8 mouse cellular contexts compared by ENCODE assay signal in the genomic region with DNA sequence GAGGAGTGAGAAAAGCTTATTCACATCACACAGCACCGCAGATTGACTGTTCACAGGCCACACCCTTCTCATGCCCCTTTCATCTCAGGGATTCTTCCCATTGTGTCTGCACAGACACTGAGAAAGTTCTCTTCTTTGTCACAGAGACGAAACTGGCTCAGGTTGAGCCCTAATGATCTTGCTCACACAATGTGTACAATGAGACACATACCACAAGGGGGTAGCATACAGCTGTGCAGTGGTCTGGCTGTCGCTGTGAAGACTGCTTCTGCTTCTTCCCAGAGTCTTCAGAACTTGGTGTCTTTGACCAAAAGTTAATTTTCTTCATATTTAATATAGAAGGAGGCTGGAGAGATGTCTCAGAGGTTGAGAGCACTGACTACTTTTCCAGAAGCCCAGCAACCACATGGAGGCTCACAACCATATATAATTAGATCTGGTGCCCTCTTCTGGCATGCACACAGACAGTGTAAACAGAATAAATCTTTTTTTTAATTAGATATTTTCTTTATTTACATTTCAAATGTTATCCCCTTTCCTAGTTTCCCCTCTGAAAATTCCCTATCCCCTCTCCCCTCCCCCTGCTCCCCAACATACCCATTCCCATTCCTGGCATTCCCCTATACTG. TPM values are rescaled to one million over a fixed set of nuclear protein-coding genes. Genes with fewer than 3 reads are reported as not detected.
DNase-seq lines count a peak whose midpoint lies in the region; ATAC-seq and TF ChIP-seq lines count a peak whose summit lies in the region.

No protein-coding gene starts in this region.

- H3K36me3 ChIP-seq in embryonic facial prominence, embryonic 11.5 days (replicated peaks; ENCODE audit: control insufficient read depth, insufficient read depth, low read depth, low read length): no peaks in the 10 kb centered on the region
- no peaks in the 10 kb centered on the region for H3K36me3 ChIP-seq in embryonic facial prominence, embryonic 10.5 days (replicated peaks)
- no peaks in the 10 kb centered on the region for H3K36me3 ChIP-seq in hindbrain, embryonic 14.5 days (replicated peaks; ENCODE audit: control insufficient read depth, insufficient read depth)
- no peaks in the 10 kb centered on the region for H3K36me3 ChIP-seq in stomach, postnatal 0 days (ENCODE audit: control insufficient read depth, insufficient read depth, low read length)

- no peaks in the 10 kb centered on the region for H3K27me3 ChIP-seq in embryonic facial prominence, embryonic 11.5 days (ENCODE audit: control insufficient read depth, insufficient read depth, low read length)
- no peaks in the 10 kb centered on the region for H3K27me3 ChIP-seq in embryonic facial prominence, embryonic 10.5 days (replicated peaks; ENCODE audit: low read depth, poor library complexity, severe bottlenecking)
- H3K27me3 ChIP-seq in hindbrain, embryonic 14.5 days (ENCODE audit: control insufficient read depth, insufficient read depth, low read length): no peaks in the 10 kb centered on the region
- no peaks in the 10 kb centered on the region for H3K27me3 ChIP-seq in stomach, postnatal 0 days (ENCODE audit: control insufficient read depth, insufficient read depth, low read length)

- no peaks in the 10 kb centered on the region for H3K4me1 ChIP-seq in embryonic facial prominence, embryonic 11.5 days (ENCODE audit: control insufficient read depth, insufficient read depth, low read length)
- no peaks in the 10 kb centered on the region for H3K4me1 ChIP-seq in embryonic facial prominence, embryonic 10.5 days
- no peaks in the 10 kb centered on the region for H3K4me1 ChIP-seq in hindbrain, embryonic 14.5 days (replicated peaks; ENCODE audit: control insufficient read depth, insufficient read depth, low read length)
- H3K4me1 ChIP-seq in stomach, postnatal 0 days (replicated peaks; ENCODE audit: control insufficient read depth, insufficient read depth): no peaks in the 10 kb centered on the region

- no peak overlapping the region for H3K27ac ChIP-seq in embryonic facial prominence, embryonic 11.5 days (replicated peaks; ENCODE audit: low read depth, low read length)
- H3K27ac ChIP-seq in embryonic facial prominence, embryonic 10.5 days (replicated peaks): no peak overlapping the region
- no peak overlapping the region for H3K27ac ChIP-seq in hindbrain, embryonic 14.5 days
- no peak overlapping the region for H3K27ac ChIP-seq in stomach, postnatal 0 days (replicated peaks)

- H3K9me3 ChIP-seq in embryonic facial prominence, embryonic 11.5 days (replicated peaks; ENCODE audit: control insufficient read depth, low read length): no peaks in the 10 kb centered on the region
- 0 out of 2 replicates have a peak, but pooled peaks cover 3% of the 10 kb centered on the region for H3K9me3 ChIP-seq in embryonic facial prominence, embryonic 10.5 days
- H3K9me3 ChIP-seq in hindbrain, embryonic 14.5 days (ENCODE audit: control insufficient read depth, low read length): no peaks in the 10 kb centered on the region
- H3K9me3 ChIP-seq in stomach, postnatal 0 days (ENCODE audit: control insufficient read depth, low read length): no peaks in the 10 kb centered on the region

- no peak overlapping the region for H3K4me2 ChIP-seq in embryonic facial prominence, embryonic 11.5 days (ENCODE audit: low read depth, low read length)
- no peak overlapping the region for H3K4me2 ChIP-seq in hindbrain, embryonic 14.5 days (replicated peaks)
- H3K4me2 ChIP-seq in stomach, postnatal 0 days (replicated peaks; ENCODE audit: low read depth): no peak overlapping the region

- H3K9ac ChIP-seq in embryonic facial prominence, embryonic 11.5 days (replicated peaks; ENCODE audit: low read length): no peak overlapping the region
- no peak overlapping the region for H3K9ac ChIP-seq in hindbrain, embryonic 14.5 days
- no peak overlapping the region for H3K9ac ChIP-seq in stomach, postnatal 0 days (ENCODE audit: low read length)

- peak; percentile 72 for TF ChIP-seq CTCF in stomach, postnatal 0 days (IDR thresholded peaks at IDR 0.05; ENCODE audit: low read depth)

- WGBS in embryonic facial prominence, embryonic 11.5 days: 33% methylated on average over 3 of the region's 3 CpGs
- 29% methylated on average over 3 of the region's 3 CpGs for WGBS in embryonic facial prominence, embryonic 10.5 days
- 22% methylated on average over 3 of the region's 3 CpGs for WGBS in hindbrain, embryonic 14.5 days
- WGBS in stomach, postnatal 0 days: 27% methylated on average over 3 of the region's 3 CpGs

- no peak for ATAC-seq in embryonic facial prominence, embryonic 11.5 days (replicated peaks; ENCODE audit: insufficient number of reproducible peaks, low FRiP score, low TSS enrichment, low read depth)
- ATAC-seq in activated CD4-positive, CD25-positive, alpha-beta regulatory T cell, adult 4 months: peak; percentile 49
- no peak for ATAC-seq in hindbrain, embryonic 14.5 days (ENCODE audit: low FRiP score)
- peak; percentile 67; the same call in 1 of the 2 replicates for ATAC-seq in stomach, postnatal 0 days (ENCODE audit: low FRiP score, low TSS enrichment)

- DNase-seq in embryonic facial prominence, embryonic 11.5 days (ENCODE audit: low spot score): peak; percentile 6
- DNase-seq in embryonic facial prominence, embryonic 10.5 days (ENCODE audit: low spot score): no peak
- peak; percentile 74 for DNase-seq in 416B (ENCODE audit: low read depth)
- peak; percentile 42 for DNase-seq in hindbrain, embryonic 14.5 days (ENCODE audit: low spot score)
- DNase-seq in lung, postnatal 14 days: peak; percentile 5
- peak; percentile 20 for DNase-seq in stomach, postnatal 0 days (ENCODE audit: low spot score)
- no peak for DNase-seq in ovary, postnatal 36 days (ENCODE audit: low spot score)

- no peak overlapping the region for H3K4me3 ChIP-seq in embryonic facial prominence, embryonic 11.5 days (ENCODE audit: low read depth, low read length)
- no peak overlapping the region for H3K4me3 ChIP-seq in embryonic facial prominence, embryonic 10.5 days
- H3K4me3 ChIP-seq in hindbrain, embryonic 14.5 days (replicated peaks; ENCODE audit: low read length): no peak overlapping the region
- no peak overlapping the region for H3K4me3 ChIP-seq in stomach, postnatal 0 days (ENCODE audit: low read depth, low read length)

- no peak for TF ChIP-seq EP300 in stomach, postnatal 0 days (optimal IDR thresholded peaks at IDR 0.05)

RNA-seq across cellular contexts. Expression of a gene that starts 36.1 kb away (rescaled TPM):
- 1.0 and 1.5 TPM in 2 replicates for polyA plus RNA-seq in embryonic facial prominence, embryonic 11.5 days (2014; fragmentation: Nextera tagmentation; extraction: Ambion mirVana)
- polyA plus RNA-seq in embryonic facial prominence, embryonic 10.5 days (2016; fragmentation: Nextera tagmentation; extraction: Ambion mirVana): 0.13 and 0.22 TPM in 2 replicates
- 1 to 10 TPM; 5.3 to 6.9 TPM for polyA plus RNA-seq in activated CD4-positive, CD25-positive, alpha-beta regulatory T cell, adult 4 months (2017; shearing (Covaris generic))
- 2.8 and 3.4 TPM in 2 replicates for polyA plus RNA-seq in hindbrain, embryonic 14.5 days (2014; fragmentation: Nextera tagmentation; extraction: Ambion mirVana)
- polyA plus RNA-seq in stomach, postnatal 0 days (2015; fragmentation: Nextera tagmentation; extraction: Ambion mirVana): 1.5 and 3.0 TPM in 2 replicates

Comparison
In these comparisons a context has a peak if more than half of its experiments do, and no peak if none do; other contexts are left out.
1. DNase-seq: peak in embryonic facial prominence, embryonic 11.5 days (single experiment), 416B (single experiment), hindbrain, embryonic 14.5 days (single experiment), lung, postnatal 14 days (single experiment) and stomach, postnatal 0 days (single experiment); none in embryonic facial prominence, embryonic 10.5 days (single experiment) and ovary, postnatal 36 days (single experiment).
2. ATAC-seq: peak in activated CD4-positive, CD25-positive, alpha-beta regulatory T cell, adult 4 months (single experiment) and stomach, postnatal 0 days (single experiment); none in embryonic facial prominence, embryonic 11.5 days (single experiment) and hindbrain, embryonic 14.5 days (single experiment).